Mouse (Mus musculus): ENCODE data around the gene Tnxb.
"Not testable (repeated sequence)": the region's sequence is repeated elsewhere in the genome, so short reads cannot be mapped to it uniquely, and the experiment has no call there.

DNA sequence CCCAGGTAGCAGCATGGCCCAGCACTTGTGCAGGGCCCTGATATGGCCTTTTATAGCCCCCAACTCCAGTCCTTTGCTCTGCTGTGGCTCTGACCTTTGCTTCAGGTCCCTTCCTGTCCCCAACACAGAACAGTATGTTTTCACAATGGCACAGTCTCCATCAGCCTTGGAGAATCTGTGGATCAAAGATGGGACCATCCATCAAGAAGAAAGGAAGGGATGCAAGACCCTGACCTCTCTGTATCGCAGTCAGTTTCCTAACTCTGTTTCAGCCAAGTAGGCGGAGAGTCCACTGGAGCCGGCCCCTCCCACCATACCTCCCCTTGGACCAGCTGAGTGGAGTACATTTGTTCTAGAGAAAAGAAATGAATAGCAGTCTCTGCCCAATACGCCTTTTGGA, 51.9 kb downstream of the Tnxb start:
- TF ChIP-seq CTCF (IDR thresholded peaks at IDR 0.05; ENCODE audit: extremely low read depth, insufficient read depth, insufficient read length, insufficient replicate concordance); POLR2A (IDR thresholded peaks at IDR 0.05; ENCODE audit: low read depth, low read length): not testable (repeated sequence)

Measured in spleen, adult 2 months (tissue).